Mouse (Mus musculus): Measurements from ENCODE around the gene Ric8a. TPM values are rescaled to one million over a fixed set of nuclear protein-coding genes. Genes with fewer than 3 reads are reported as not detected.

Gene Ric8a
- polyA plus RNA-seq, 1 experiment, result 59.3 TPM

- H3ac ChIP-seq (ENCODE audit: control insufficient read depth, insufficient read length, low read depth), result no peak overlapping the region
- no peaks in the 10 kb centered on the region for H3K79me3 ChIP-seq (ENCODE audit: low read depth)
- TF ChIP-seq MAX (IDR thresholded peaks at IDR 0.05) (no peak), MYOD1 (IDR thresholded peaks at IDR 0.05; ENCODE audit: control insufficient read depth, insufficient read length, low read depth) (no peak), CTCF (IDR thresholded peaks at IDR 0.05; ENCODE audit: control insufficient read depth, insufficient read depth, insufficient read length) (no peak), FOSL1 (IDR thresholded peaks at IDR 0.05; ENCODE audit: insufficient read depth, low read length, poor library complexity, severe bottlenecking) (no peak), MYOG (IDR thresholded peaks at IDR 0.05; ENCODE audit: control insufficient read depth, extremely low read depth, insufficient read length) (no peak), CEBPB (IDR thresholded peaks at IDR 0.05; ENCODE audit: low read depth) (no peak), USF1 (IDR thresholded peaks at IDR 0.05; ENCODE audit: low read depth) (no peak)
- H3K27me3 ChIP-seq (ENCODE audit: control insufficient read depth, insufficient read depth, insufficient read length), result peaks cover 12% of the 10 kb centered on the region
- H3K79me2 ChIP-seq (ENCODE audit: control insufficient read depth, insufficient read depth), result no peaks in the 10 kb centered on the region
- no peak overlapping the region for H3K4me3 ChIP-seq (ENCODE audit: insufficient read depth, poor library complexity, severe bottlenecking)
- H3K36me3 ChIP-seq (ENCODE audit: control insufficient read depth, insufficient read depth), result no peaks in the 10 kb centered on the region
These were observed 13.0 kb upstream of the Ric8a start for GRCm38 (mm10) chr7:140843806-140844205.

DNA sequence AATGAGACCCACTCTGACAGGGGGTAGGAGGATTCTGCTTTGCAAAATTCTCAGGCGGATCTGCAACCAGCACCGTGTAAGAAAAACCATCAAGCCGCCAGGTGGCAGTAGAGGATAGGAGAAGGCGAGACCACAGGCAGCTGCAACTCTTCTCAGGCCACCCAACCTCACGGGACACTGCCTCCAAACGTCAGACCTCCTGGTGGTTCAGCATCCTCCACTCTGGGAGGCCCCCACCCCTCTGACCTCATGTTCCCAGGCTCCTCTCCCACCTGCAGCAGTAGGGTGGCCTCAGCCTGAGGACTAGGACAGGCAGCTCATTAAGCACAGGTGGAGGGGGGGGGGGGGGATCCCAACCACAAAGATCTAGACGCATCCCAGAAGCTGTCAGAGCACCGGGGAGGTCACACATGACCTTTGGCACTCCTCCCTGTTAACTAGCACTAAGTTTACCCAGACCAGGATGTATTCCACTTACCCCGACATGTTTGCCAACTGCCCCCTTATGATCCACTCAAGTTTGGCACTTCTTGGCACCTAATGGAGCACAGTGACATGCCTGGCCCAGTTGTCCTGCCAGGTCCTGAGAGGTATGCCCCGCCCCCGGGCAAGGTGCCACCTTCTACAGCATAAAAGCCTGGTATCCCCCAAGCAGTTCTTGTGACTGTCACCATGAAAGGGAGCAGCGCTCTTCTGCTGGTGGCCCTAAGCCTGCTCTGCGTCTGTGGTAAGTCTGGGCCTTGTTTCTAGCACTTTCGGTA is 11.7 kb upstream of the Ric8a start, which contains the start of gene Scgb1c1:
Gene Scgb1c1 (plus strand): TSS at position 643 of the 761 bp plus-strand sequence.
- no peaks in the 10 kb centered on the region for H3K79me2 ChIP-seq (ENCODE audit: control insufficient read depth, insufficient read depth)
- H3K79me3 ChIP-seq (ENCODE audit: low read depth), result no peaks in the 10 kb centered on the region
- no peaks in the 10 kb centered on the region for H3K36me3 ChIP-seq (ENCODE audit: control insufficient read depth, insufficient read depth)
- H3K27me3 ChIP-seq (ENCODE audit: control insufficient read depth, insufficient read depth, insufficient read length), result peaks cover 12% of the 10 kb centered on the region
- no peak within 1 kb of the TSS for H3K4me3 ChIP-seq (ENCODE audit: insufficient read depth, poor library complexity, severe bottlenecking)
- TF ChIP-seq USF1 (IDR thresholded peaks at IDR 0.05; ENCODE audit: low read depth) (no peak), CTCF (IDR thresholded peaks at IDR 0.05; ENCODE audit: control insufficient read depth, insufficient read depth, insufficient read length) (peak; percentile 87), MYOD1 (IDR thresholded peaks at IDR 0.05; ENCODE audit: control insufficient read depth, insufficient read length, low read depth) (peak; percentile 13), MAX (IDR thresholded peaks at IDR 0.05) (no peak)
- no peak within 1 kb of the TSS for H3ac ChIP-seq (ENCODE audit: control insufficient read depth, insufficient read length, low read depth)

- Histone ChIP-seq H3K27me3 (ENCODE audit: control insufficient read depth, insufficient read depth, insufficient read length) (peaks cover 12% of the 10 kb centered on the region), H3ac (ENCODE audit: control insufficient read depth, insufficient read length, low read depth) (no peak overlapping the region), H3K79me2 (ENCODE audit: control insufficient read depth, insufficient read depth) (no peaks in the 10 kb centered on the region), H3K4me3 (ENCODE audit: insufficient read depth, poor library complexity, severe bottlenecking) (no peak overlapping the region), H3K79me3 (ENCODE audit: low read depth) (no peaks in the 10 kb centered on the region), H3K36me3 (ENCODE audit: control insufficient read depth, insufficient read depth) (no peaks in the 10 kb centered on the region)
- no peak for TF ChIP-seq CEBPB (IDR thresholded peaks at IDR 0.05; ENCODE audit: low read depth)
- TF ChIP-seq CTCF (IDR thresholded peaks at IDR 0.05; ENCODE audit: control insufficient read depth, insufficient read depth, insufficient read length), result no peak
These were observed 11.1 kb upstream of the Ric8a start for GRCm38 (mm10) chr7:140845683-140846082.

DNA sequence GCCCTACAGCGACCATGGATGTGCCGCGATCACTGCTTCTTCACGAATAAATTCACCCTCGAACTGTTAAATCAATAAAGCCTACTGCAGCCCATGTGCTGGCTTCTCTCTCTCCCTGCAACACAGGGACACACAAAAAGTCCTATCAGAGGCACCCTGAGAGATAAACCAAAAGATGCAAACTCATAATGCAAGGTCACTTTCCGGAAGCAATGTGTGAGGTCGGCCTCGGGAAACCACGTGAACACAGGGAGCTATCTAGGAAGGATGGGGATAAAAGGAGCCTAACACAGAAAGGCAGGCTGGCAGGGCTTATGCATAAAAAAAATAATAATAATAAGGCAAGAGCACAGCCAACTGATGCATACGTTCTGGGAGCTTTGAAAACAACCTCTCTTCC is 10.1 kb upstream of the Ric8a start:
- no peaks in the 10 kb centered on the region for H3K79me3 ChIP-seq (ENCODE audit: low read depth)
- TF ChIP-seq USF1 (IDR thresholded peaks at IDR 0.05; ENCODE audit: low read depth), result no peak
- no peak for TF ChIP-seq CEBPB (IDR thresholded peaks at IDR 0.05; ENCODE audit: low read depth)
- no peak overlapping the region for H3ac ChIP-seq (ENCODE audit: control insufficient read depth, insufficient read length, low read depth)
- no peak overlapping the region for H3K4me3 ChIP-seq (ENCODE audit: insufficient read depth, poor library complexity, severe bottlenecking)
- no peaks in the 10 kb centered on the region for H3K79me2 ChIP-seq (ENCODE audit: control insufficient read depth, insufficient read depth)
- H3K27me3 ChIP-seq (ENCODE audit: control insufficient read depth, insufficient read depth, insufficient read length), result peaks cover 12% of the 10 kb centered on the region
- H3K36me3 ChIP-seq (ENCODE audit: control insufficient read depth, insufficient read depth), result no peaks in the 10 kb centered on the region

- peaks cover 12% of the 10 kb centered on the region for H3K27me3 ChIP-seq (ENCODE audit: control insufficient read depth, insufficient read depth, insufficient read length)
- no peaks in the 10 kb centered on the region for H3K79me3 ChIP-seq (ENCODE audit: low read depth)
- no peak within 1 kb of the TSS for H3ac ChIP-seq (ENCODE audit: control insufficient read depth, insufficient read length, low read depth)
- peaks cover 5% of the 10 kb centered on the region for H3K36me3 ChIP-seq (ENCODE audit: control insufficient read depth, insufficient read depth)
- no peak for TF ChIP-seq USF1 (IDR thresholded peaks at IDR 0.05; ENCODE audit: low read depth)
- TF ChIP-seq CEBPB (IDR thresholded peaks at IDR 0.05; ENCODE audit: low read depth), result no peak
- TF ChIP-seq FOSL1 (IDR thresholded peaks at IDR 0.05; ENCODE audit: insufficient read depth, low read length, poor library complexity, severe bottlenecking), result no peak
- no peak for TF ChIP-seq MYOD1 (IDR thresholded peaks at IDR 0.05; ENCODE audit: control insufficient read depth, insufficient read length, low read depth)
- TF ChIP-seq MYOG (IDR thresholded peaks at IDR 0.05; ENCODE audit: control insufficient read depth, extremely low read depth, insufficient read length), result no peak
- no peak for TF ChIP-seq MAX (IDR thresholded peaks at IDR 0.05)
- no peak for TF ChIP-seq CTCF (IDR thresholded peaks at IDR 0.05; ENCODE audit: control insufficient read depth, insufficient read depth, insufficient read length)
- no peaks in the 10 kb centered on the region for H3K79me2 ChIP-seq (ENCODE audit: control insufficient read depth, insufficient read depth)
- no peak within 1 kb of the TSS for H3K4me3 ChIP-seq (ENCODE audit: insufficient read depth, poor library complexity, severe bottlenecking)
These were observed 8.8 kb upstream of the Ric8a start, which contains the start of gene Odf3 for GRCm38 (mm10) chr7:140847755-140848580. TSS of gene Odf3 (plus strand) at chr7:140847805.

GRCm38 (mm10) chr7:140848591-140848990 is 8.2 kb upstream of the Ric8a start:
- Histone ChIP-seq H3K4me3 (ENCODE audit: insufficient read depth, poor library complexity, severe bottlenecking) (no peak overlapping the region), H3K79me3 (ENCODE audit: low read depth) (peaks cover 1% of the 10 kb centered on the region), H3ac (ENCODE audit: control insufficient read depth, insufficient read length, low read depth) (no peak overlapping the region), H3K79me2 (ENCODE audit: control insufficient read depth, insufficient read depth) (peaks cover under 1% of the 10 kb centered on the region), H3K27me3 (ENCODE audit: control insufficient read depth, insufficient read depth, insufficient read length) (peaks cover 10% of the 10 kb centered on the region), H3K36me3 (ENCODE audit: control insufficient read depth, insufficient read depth) (peaks cover 12% of the 10 kb centered on the region)
- TF ChIP-seq CEBPB (IDR thresholded peaks at IDR 0.05; ENCODE audit: low read depth) (no peak), CTCF (IDR thresholded peaks at IDR 0.05; ENCODE audit: control insufficient read depth, insufficient read depth, insufficient read length) (no peak), USF1 (IDR thresholded peaks at IDR 0.05; ENCODE audit: low read depth) (no peak), MYOG (IDR thresholded peaks at IDR 0.05; ENCODE audit: control insufficient read depth, extremely low read depth, insufficient read length) (no peak), FOSL1 (IDR thresholded peaks at IDR 0.05; ENCODE audit: insufficient read depth, low read length, poor library complexity, severe bottlenecking) (no peak), MAX (IDR thresholded peaks at IDR 0.05) (no peak), MYOD1 (IDR thresholded peaks at IDR 0.05; ENCODE audit: control insufficient read depth, insufficient read length, low read depth) (no peak)
